Mouse (Mus musculus): Measurements from ENCODE around the gene Bckdhb. TPM values are rescaled to one million over a fixed set of nuclear protein-coding genes. Genes with fewer than 3 reads are reported as not detected.
A peak's percentile ranks its signal among the peaks of the same experiment; 100 is the strongest.

The Bckdhb gene
- total and polyA plus RNA-seq, 3 experiments, result 58.2 to 118 (median 97.5) TPM

DNA sequence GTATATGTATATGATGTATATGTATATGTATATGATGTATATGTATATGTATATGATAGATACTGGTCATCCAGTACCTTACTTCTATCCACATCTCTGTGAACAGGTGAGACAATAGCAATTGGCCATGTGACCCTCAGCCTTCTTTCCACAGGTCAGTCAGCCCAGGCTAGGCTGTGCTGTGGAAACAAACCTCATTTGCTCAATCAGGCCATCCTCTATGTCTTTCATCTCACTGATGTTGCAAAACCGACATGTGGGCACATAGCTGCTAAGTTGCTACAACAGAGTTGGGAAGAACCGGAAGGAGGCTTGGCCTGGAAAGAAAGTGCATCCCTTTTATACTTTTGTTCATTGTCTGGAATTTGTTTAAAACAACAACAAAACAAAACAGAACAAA, 22.9 kb upstream of the Bckdhb start:
- intact Hi-C loops (cut with DNase I), result no loop called here
- H3K79me2 ChIP-seq (replicated peaks; ENCODE audit: control insufficient read depth, insufficient read depth, low read length), result no peaks in the 10 kb centered on the region
- H3K4me1 ChIP-seq (ENCODE audit: control insufficient read depth, insufficient read depth, low read length), result no peaks in the 10 kb centered on the region
- 77% methylated on average over 2 of the region's 2 CpGs for WGBS
- H3K4me3 ChIP-seq, result no peak overlapping the region
- H3K27me3 ChIP-seq (ENCODE audit: control insufficient read depth, insufficient read depth, low read length), result no peaks in the 10 kb centered on the region
- no peaks in the 10 kb centered on the region for H3K36me3 ChIP-seq (ENCODE audit: control insufficient read depth, insufficient read depth, low read length)
- no peak overlapping the region for H3K27ac ChIP-seq
- no peak overlapping the region for H3K9ac ChIP-seq (ENCODE audit: low read depth, low read length)
- TF ChIP-seq CTCF (IDR thresholded peaks at IDR 0.05), result no peak
- no peak for TF ChIP-seq POLR2A (IDR thresholded peaks at IDR 0.05; ENCODE audit: insufficient read depth, low read depth, low read length)
- no peak for TF ChIP-seq EP300 (IDR thresholded peaks at IDR 0.05; ENCODE audit: insufficient read depth, low read depth, low read length)
- DNase-seq, result no peak

DNA sequence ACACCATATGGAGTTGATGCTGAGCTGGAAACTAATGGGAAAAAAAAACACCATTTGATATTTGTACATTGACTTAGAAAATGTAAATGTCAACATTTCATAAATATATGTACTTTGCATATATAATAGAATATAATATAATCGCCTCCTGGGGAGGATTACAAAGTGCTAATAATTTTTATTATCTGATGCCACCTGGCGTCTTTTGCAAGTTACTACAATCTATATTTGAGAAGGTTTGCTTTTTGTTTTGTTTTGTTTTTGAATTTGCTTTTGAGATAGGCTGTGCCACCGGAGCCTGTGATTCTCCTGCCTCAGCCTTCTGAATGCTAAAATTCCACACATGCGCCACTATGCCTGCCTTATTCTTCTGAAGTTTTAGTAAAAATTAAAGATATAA, 19.1 kb upstream of the Bckdhb start:
- no peak overlapping the region for H3K9ac ChIP-seq (ENCODE audit: low read depth, low read length)
- H3K4me3 ChIP-seq, result no peak overlapping the region
- H3K27me3 ChIP-seq (ENCODE audit: control insufficient read depth, insufficient read depth, low read length), result no peaks in the 10 kb centered on the region
- no peaks in the 10 kb centered on the region for H3K36me3 ChIP-seq (ENCODE audit: control insufficient read depth, insufficient read depth, low read length)
- WGBS, result 50% methylated on average over 4 of the region's 4 CpGs
- no peaks in the 10 kb centered on the region for H3K4me1 ChIP-seq (ENCODE audit: control insufficient read depth, insufficient read depth, low read length)
- no peak for DNase-seq
- intact Hi-C loops (cut with DNase I), result loop anchor here (1.0 kb wide), 1 partner anchor 98 kb away; no protein-coding TSS in a partner anchor
- no peak overlapping the region for H3K27ac ChIP-seq
- H3K79me2 ChIP-seq (replicated peaks; ENCODE audit: control insufficient read depth, insufficient read depth, low read length), result no peaks in the 10 kb centered on the region
- no peak for TF ChIP-seq EP300 (IDR thresholded peaks at IDR 0.05; ENCODE audit: insufficient read depth, low read depth, low read length)
- TF ChIP-seq POLR2A (IDR thresholded peaks at IDR 0.05; ENCODE audit: insufficient read depth, low read depth, low read length), result no peak
- TF ChIP-seq CTCF (IDR thresholded peaks at IDR 0.05), result peak; percentile 71

DNA sequence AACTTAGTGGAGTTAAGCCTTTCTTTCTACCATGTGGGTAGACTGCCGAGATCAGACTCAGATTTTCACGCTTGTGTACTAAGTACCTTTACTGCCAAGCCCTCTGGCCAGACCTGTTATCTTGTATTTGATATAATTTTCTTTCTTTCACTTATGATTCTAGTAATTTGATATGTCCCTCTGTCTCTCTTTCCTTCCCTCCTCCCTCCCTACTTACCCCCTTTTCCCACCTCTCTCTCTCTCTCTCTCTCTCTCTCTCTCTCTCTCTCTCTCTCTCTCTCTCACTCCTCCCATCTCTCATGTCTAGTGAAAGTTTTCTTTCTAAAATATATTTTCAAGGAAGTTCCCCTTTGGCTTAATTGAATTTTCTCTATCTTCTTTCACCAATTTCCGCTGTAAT, 17.9 kb upstream of the Bckdhb start:
- H3K79me2 ChIP-seq (replicated peaks; ENCODE audit: control insufficient read depth, insufficient read depth, low read length), result no peaks in the 10 kb centered on the region
- no peak overlapping the region for H3K4me3 ChIP-seq
- TF ChIP-seq POLR2A (IDR thresholded peaks at IDR 0.05; ENCODE audit: insufficient read depth, low read depth, low read length), result no peak
- TF ChIP-seq EP300 (IDR thresholded peaks at IDR 0.05; ENCODE audit: insufficient read depth, low read depth, low read length), result no peak
- TF ChIP-seq CTCF (IDR thresholded peaks at IDR 0.05), result no peak
- intact Hi-C loops (cut with DNase I), result no loop called here
- no peaks in the 10 kb centered on the region for H3K27me3 ChIP-seq (ENCODE audit: control insufficient read depth, insufficient read depth, low read length)
- no peaks in the 10 kb centered on the region for H3K36me3 ChIP-seq (ENCODE audit: control insufficient read depth, insufficient read depth, low read length)
- DNase-seq, result no peak
- H3K4me1 ChIP-seq (ENCODE audit: control insufficient read depth, insufficient read depth, low read length), result no peaks in the 10 kb centered on the region
- H3K9ac ChIP-seq (ENCODE audit: low read depth, low read length), result no peak overlapping the region
- 73% methylated on average over 3 of the region's 3 CpGs for WGBS
- no peak overlapping the region for H3K27ac ChIP-seq

DNA sequence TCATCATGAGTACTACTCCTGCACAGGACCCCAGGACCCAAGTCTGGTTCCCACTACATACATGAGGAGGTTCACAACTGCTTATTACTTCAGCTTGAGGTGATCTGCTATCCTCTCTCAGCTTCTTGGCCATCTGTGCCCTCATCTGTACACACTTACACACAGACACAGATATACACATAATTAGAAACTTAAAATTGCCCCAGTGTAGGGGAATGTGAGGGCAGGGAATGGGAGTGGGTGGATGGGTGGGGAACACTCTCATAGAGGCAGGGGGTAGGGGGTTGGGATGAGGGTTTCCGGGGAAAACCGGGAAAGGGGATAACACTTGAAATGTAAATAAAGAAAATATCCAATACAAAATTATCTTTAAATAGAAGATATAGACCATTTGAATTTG, 15.1 kb upstream of the Bckdhb start:
- Histone ChIP-seq H3K4me1 (ENCODE audit: control insufficient read depth, insufficient read depth, low read length) (no peaks in the 10 kb centered on the region), H3K27me3 (ENCODE audit: control insufficient read depth, insufficient read depth, low read length) (no peaks in the 10 kb centered on the region), H3K9ac (ENCODE audit: low read depth, low read length) (no peak overlapping the region), H3K27ac (no peak overlapping the region), H3K79me2 (replicated peaks; ENCODE audit: control insufficient read depth, insufficient read depth, low read length) (no peaks in the 10 kb centered on the region), H3K4me3 (no peak overlapping the region), H3K36me3 (ENCODE audit: control insufficient read depth, insufficient read depth, low read length) (no peaks in the 10 kb centered on the region)
- TF ChIP-seq CTCF (IDR thresholded peaks at IDR 0.05) (no peak), POLR2A (IDR thresholded peaks at IDR 0.05; ENCODE audit: insufficient read depth, low read depth, low read length) (no peak), EP300 (IDR thresholded peaks at IDR 0.05; ENCODE audit: insufficient read depth, low read depth, low read length) (no peak)
- no peak for DNase-seq
- 85% methylated on average over 2 of the region's 2 CpGs for WGBS
- intact Hi-C loops (cut with DNase I), result no loop called here

DNA sequence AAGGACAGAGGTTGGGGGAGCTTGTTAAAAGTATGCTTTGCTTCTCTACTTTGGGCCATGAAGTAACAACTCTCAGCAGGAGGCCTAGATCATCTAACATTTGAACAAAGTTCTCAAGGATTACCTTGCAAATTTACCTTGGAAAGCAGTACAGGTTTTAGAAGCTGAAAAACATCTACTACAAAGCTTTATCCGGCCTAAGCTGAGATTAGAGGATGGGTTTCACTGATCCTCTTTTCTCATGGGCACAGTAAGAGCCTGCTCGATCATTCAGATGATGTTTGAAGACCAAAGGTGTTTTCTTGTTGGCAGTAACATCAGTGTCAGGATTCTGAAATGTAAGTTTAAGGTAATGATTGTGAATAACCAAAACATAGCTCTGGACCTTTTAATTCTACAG, 14.0 kb upstream of the Bckdhb start:
- no peaks in the 10 kb centered on the region for H3K36me3 ChIP-seq (ENCODE audit: control insufficient read depth, insufficient read depth, low read length)
- no peak for TF ChIP-seq EP300 (IDR thresholded peaks at IDR 0.05; ENCODE audit: insufficient read depth, low read depth, low read length)
- TF ChIP-seq POLR2A (IDR thresholded peaks at IDR 0.05; ENCODE audit: insufficient read depth, low read depth, low read length), result no peak
- no peak for TF ChIP-seq CTCF (IDR thresholded peaks at IDR 0.05)
- H3K27ac ChIP-seq, result no peak overlapping the region
- no peak for DNase-seq
- no peaks in the 10 kb centered on the region for H3K79me2 ChIP-seq (replicated peaks; ENCODE audit: control insufficient read depth, insufficient read depth, low read length)
- H3K27me3 ChIP-seq (ENCODE audit: control insufficient read depth, insufficient read depth, low read length), result no peaks in the 10 kb centered on the region
- H3K4me1 ChIP-seq (ENCODE audit: control insufficient read depth, insufficient read depth, low read length), result no peaks in the 10 kb centered on the region
- H3K4me3 ChIP-seq, result no peak overlapping the region
- H3K9ac ChIP-seq (ENCODE audit: low read depth, low read length), result no peak overlapping the region
- WGBS, result 82% methylated on average over 2 of the region's 2 CpGs
- intact Hi-C loops (cut with DNase I), result no loop called here

DNA sequence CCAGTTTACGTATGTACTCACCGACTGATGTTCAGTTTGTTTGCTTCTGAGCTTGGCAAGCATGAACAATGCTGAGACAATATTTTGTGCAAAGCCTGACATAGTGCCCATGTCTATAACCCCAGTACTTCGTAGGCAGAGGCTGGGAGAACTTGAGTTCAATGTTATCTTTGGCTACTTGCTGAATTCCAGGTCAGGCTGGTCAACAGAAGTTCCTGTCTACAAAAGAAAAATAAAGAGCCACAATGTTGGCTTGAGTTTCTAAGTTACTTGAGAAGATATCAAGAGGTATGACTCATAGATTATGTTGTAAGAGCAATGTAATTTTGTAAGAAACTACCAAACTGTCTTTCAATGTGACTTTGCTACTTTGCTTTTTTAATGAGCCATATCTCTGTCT, 2.9 kb upstream of the Bckdhb start:
- H3K27me3 ChIP-seq (ENCODE audit: control insufficient read depth, insufficient read depth, low read length), result no peaks in the 10 kb centered on the region
- no peaks in the 10 kb centered on the region; the same call in 1 of the 2 replicates for H3K36me3 ChIP-seq (ENCODE audit: control insufficient read depth, insufficient read depth, low read length)
- no peak overlapping the region for H3K9ac ChIP-seq (ENCODE audit: low read depth, low read length)
- H3K79me2 ChIP-seq (replicated peaks; ENCODE audit: control insufficient read depth, insufficient read depth, low read length), result no peaks in the 10 kb centered on the region
- H3K4me1 ChIP-seq (ENCODE audit: control insufficient read depth, insufficient read depth, low read length), result no peaks in the 10 kb centered on the region
- intact Hi-C loops (cut with DNase I), result no loop called here
- H3K4me3 ChIP-seq, result no peak overlapping the region
- no peak for DNase-seq
- TF ChIP-seq EP300 (IDR thresholded peaks at IDR 0.05; ENCODE audit: insufficient read depth, low read depth, low read length), result no peak
- no peak for TF ChIP-seq CTCF (IDR thresholded peaks at IDR 0.05)
- TF ChIP-seq POLR2A (IDR thresholded peaks at IDR 0.05; ENCODE audit: insufficient read depth, low read depth, low read length), result no peak
- WGBS, result 52% methylated on average over 3 of the region's 3 CpGs
- H3K27ac ChIP-seq, result no peak overlapping the region

All from heart, adult 2 months (tissue).